Mouse (Mus musculus) 3T3-L1 (cell line): ENCODE measurements around the gene Kcnh4.
A peak's percentile ranks its signal among the peaks of the same experiment; 100 is the strongest.

Experiments used
- DNase-seq: peaks from one replicate; pipeline ENCODE4 v3.0.0-alpha.2; 2015; ENCODE audit warnings: low read depth, low spot score

The Kcnh4 gene

GRCm38 (mm10) chr11:100735134-100735865 lies 24.4 kb downstream of the Kcnh4 start:
- peak; percentile 55 for DNase-seq

- no peak for DNase-seq
These were observed 29.1 kb downstream of the Kcnh4 start for GRCm38 (mm10) chr11:100730477-100731205.

- no peak for DNase-seq
These were observed 29.8 kb downstream of the Kcnh4 start for GRCm38 (mm10) chr11:100729976-100730375.

GRCm38 (mm10) chr11:100728601-100729000 lies 31.1 kb downstream of the Kcnh4 start:
- no peak for DNase-seq

- no peak for DNase-seq
These were observed 32.5 kb downstream of the Kcnh4 start for GRCm38 (mm10) chr11:100727201-100727600.

GRCm38 (mm10) chr11:100724919-100725512 lies 34.7 kb downstream of the Kcnh4 start:
- no peak for DNase-seq

- no peak for DNase-seq
These were observed 37.2 kb downstream of the Kcnh4 start for GRCm38 (mm10) chr11:100722493-100723028.

GRCm38 (mm10) chr11:100721776-100722492 lies 37.8 kb downstream of the Kcnh4 start:
- DNase-seq = no peak

GRCm38 (mm10) chr11:100721254-100721653 lies 38.5 kb downstream of the Kcnh4 start:
- DNase-seq = peak; percentile 45

GRCm38 (mm10) chr11:100720345-100720744 lies 39.4 kb downstream of the Kcnh4 start:
- DNase-seq = peak; percentile 69

GRCm38 (mm10) chr11:100719893-100720292 lies 39.8 kb downstream of the Kcnh4 start:
- DNase-seq = no peak

- DNase-seq = no peak
These were observed 40.4 kb downstream of the Kcnh4 start for GRCm38 (mm10) chr11:100719312-100719711.

- DNase-seq = no peak
These were observed 40.9 kb downstream of the Kcnh4 start for GRCm38 (mm10) chr11:100718866-100719265.

- DNase-seq = no peak
These were observed 41.3 kb downstream of the Kcnh4 start for GRCm38 (mm10) chr11:100718462-100718861.

GRCm38 (mm10) chr11:100716649-100717048 lies 43.1 kb downstream of the Kcnh4 start:
- no peak for DNase-seq

- no peak for DNase-seq
These were observed 44.8 kb downstream of the Kcnh4 start for GRCm38 (mm10) chr11:100714948-100715347.

- DNase-seq = peak; percentile 87
These were observed 45.2 kb downstream of the Kcnh4 start for GRCm38 (mm10) chr11:100714534-100714915.

GRCm38 (mm10) chr11:100713735-100714533 lies 45.8 kb downstream of the Kcnh4 start, which contains the start of gene Hspb9:
Hspb9 (plus strand) TSS chr11:100713850.
- DNase-seq = no peak

GRCm38 (mm10) chr11:100713174-100713573 lies 46.6 kb downstream of the Kcnh4 start:
- DNase-seq = no peak

- peak; percentile 87 for DNase-seq
These were observed 47.7 kb downstream of the Kcnh4 start, which contains the start of gene Kat2a for GRCm38 (mm10) chr11:100711783-100712615. Kat2a (minus strand) TSS chr11:100712465.
